Mouse (Mus musculus) ES-Bruce4 (cell line): ENCODE measurements around the gene Gm10643.

Experiments used
- CTCF ChIP-seq: IDR thresholded peaks from one replicate; pipeline ENCODE4 v1.8.1; 2011; ENCODE audit warnings: low read depth, low read length
- EP300 ChIP-seq: IDR thresholded peaks from 2 replicates; pipeline ENCODE4 v1.6.1; 2011; ENCODE audit warnings: low read depth, low read length; ENCODE audit not compliant: insufficient read depth

DNA sequence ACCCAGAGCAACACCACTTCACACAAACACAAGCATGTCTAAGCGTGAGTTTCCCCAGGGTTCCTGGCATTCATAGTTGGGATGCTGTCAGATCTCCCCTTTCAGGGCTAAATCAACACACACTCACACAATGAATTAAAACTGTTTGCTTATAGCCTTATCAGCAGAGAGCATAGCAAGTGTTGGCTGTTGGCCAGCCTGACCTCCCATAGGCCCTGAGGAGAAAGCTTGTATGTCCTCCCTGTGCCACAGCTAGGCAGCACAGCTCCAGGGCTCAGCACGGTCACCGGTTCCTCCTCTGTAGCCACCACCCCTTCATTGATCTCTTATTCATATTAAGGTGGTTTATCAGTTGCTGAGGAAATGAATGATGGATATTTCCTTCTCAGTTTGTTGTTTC is 12.2 kb downstream of the Gm10643 start:
- TF ChIP-seq EP300, result no peak
- TF ChIP-seq CTCF, result no peak
